Mouse (Mus musculus) heart, embryonic 12.5 days (tissue): ENCODE measurements around the gene Atg2b. TPM values are rescaled to one million over a fixed set of nuclear protein-coding genes. Genes with fewer than 3 reads are reported as not detected.
A peak's percentile ranks its signal among the peaks of the same experiment; 100 is the strongest.

Source experiments
- ATAC-seq: fragments of 200-750 bp; cut with Nextera tagmentation; 2 replicates; pipeline ENCODE4 v1.8.0; 2017; ENCODE audit warnings: moderate TSS enrichment, moderate library complexity; ENCODE audit not compliant: insufficient number of reproducible peaks, low FRiP score
- H3K27ac ChIP-seq: fragments of 300-500 bp; sonication (generic); 2 replicates; pipeline ENCODE4 v1.5.1; 2016; ENCODE audit warnings: mild to moderate bottlenecking, moderate library complexity; ENCODE audit not compliant: poor library complexity, severe bottlenecking
- H3K27me3 ChIP-seq: fragments of 300-500 bp; sonication (generic); replicated peaks from 2 replicates; pipeline ENCODE4 v1.6.1; 2016; ENCODE audit warnings: mild to moderate bottlenecking, moderate library complexity
- H3K36me3 ChIP-seq: fragments of 300-500 bp; sonication (generic); 2 replicates; pipeline ENCODE4 v1.6.1; 2016; ENCODE audit warnings: mild to moderate bottlenecking, moderate library complexity
- H3K4me1 ChIP-seq: fragments of 300-500 bp; sonication (generic); replicated peaks from 2 replicates; pipeline ENCODE4 v1.6.1; 2016; ENCODE audit warnings: mild to moderate bottlenecking
- H3K4me2 ChIP-seq: fragments of 300-500 bp; sonication (generic); 2 replicates; pipeline ENCODE4 v1.6.1; 2016; ENCODE audit warnings: mild to moderate bottlenecking, moderate library complexity
- H3K4me3 ChIP-seq: fragments of 300-500 bp; sonication (generic); 2 replicates; pipeline ENCODE4 v1.5.1; 2016; ENCODE audit warnings: mild to moderate bottlenecking
- H3K9ac ChIP-seq: fragments of 300-500 bp; sonication (generic); 2 replicates; pipeline ENCODE4 v1.6.1; 2016; ENCODE audit warnings: mild to moderate bottlenecking, moderate library complexity
- H3K9me3 ChIP-seq: fragments of 300-500 bp; sonication (generic); replicated peaks from 2 replicates; pipeline ENCODE4 v1.6.1; 2016; ENCODE audit warnings: mild to moderate bottlenecking, moderate library complexity
- WGBS: fragments of 180-500 bp; shearing (Covaris S2); methylation state at CpG from one replicate; pipeline ENCODE4 v1.1.7; 2016; 5-methylcytosine and 5-hydroxymethylcytosine counted together
- polyA plus RNA-seq: library from polyadenylated mRNA; unstranded; fragments of >200 nt; fragmentation: Nextera tagmentation; extraction: Ambion mirVana; gene quantifications from 2 replicates; pipeline ENCODE4 v1.2.1, GENCODE M21; 2016

Gene Atg2b
- polyA plus RNA-seq, 1 experiment from 2014 or later: 13.2 TPM

DNA sequence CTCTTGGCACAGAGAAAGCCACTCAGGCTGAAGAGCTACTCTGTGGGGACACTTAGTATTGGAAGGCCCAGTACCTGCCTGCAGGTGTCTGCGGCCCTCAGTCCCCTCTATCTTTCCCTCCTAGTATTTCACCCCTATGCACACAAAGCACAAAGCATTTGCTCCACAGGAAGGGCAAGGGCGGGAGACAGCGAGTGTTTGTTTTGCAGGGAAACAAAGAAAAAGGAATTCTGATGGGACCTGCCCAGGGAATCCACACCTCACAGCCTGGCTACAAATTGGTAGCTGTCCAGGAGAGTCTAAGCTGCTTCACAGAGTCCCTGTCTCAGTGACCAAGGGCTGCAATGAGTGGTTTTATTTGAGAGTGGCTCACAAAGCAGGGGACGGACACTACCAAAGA is 91.5 kb downstream of the Atg2b start:
- peaks cover 9% of the 10 kb centered on the region; the same call in 1 of the 2 replicates for H3K4me1 ChIP-seq
- no peak overlapping the region for H3K27ac ChIP-seq
- ATAC-seq: no peak
- no peaks in the 10 kb centered on the region for H3K36me3 ChIP-seq
- no peaks in the 10 kb centered on the region for H3K9me3 ChIP-seq
- H3K4me2 ChIP-seq: no peak overlapping the region
- 59% methylated on average over 4 of the region's 4 CpGs for WGBS
- peaks cover 14% of the 10 kb centered on the region for H3K27me3 ChIP-seq
- no peak overlapping the region for H3K4me3 ChIP-seq
- H3K9ac ChIP-seq: no peak overlapping the region

DNA sequence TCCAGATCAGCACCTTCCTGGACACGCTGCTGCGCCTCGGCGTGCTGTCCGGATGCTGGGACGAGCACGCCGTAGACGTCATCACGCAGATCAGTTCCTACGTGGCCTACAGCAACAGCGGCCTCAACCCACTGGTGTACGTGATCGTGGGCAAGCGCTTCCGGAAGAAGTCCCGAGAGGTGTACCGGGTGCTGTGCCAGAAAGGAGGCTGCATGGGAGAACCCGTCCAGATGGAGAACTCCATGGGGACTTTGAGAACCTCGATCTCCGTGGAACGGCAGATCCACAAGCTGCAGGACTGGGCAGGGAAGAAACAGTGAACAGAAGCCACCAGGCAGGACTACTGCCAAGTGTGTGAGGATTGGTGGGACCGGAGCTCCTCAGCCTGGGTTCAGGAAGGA is 92.7 kb downstream of the Atg2b start:
- no peak for ATAC-seq
- no peaks in the 10 kb centered on the region for H3K36me3 ChIP-seq
- H3K4me3 ChIP-seq: no peak overlapping the region
- no peak overlapping the region for H3K27ac ChIP-seq
- no peak overlapping the region for H3K9ac ChIP-seq
- peaks cover 9% of the 10 kb centered on the region; the same call in 1 of the 2 replicates for H3K4me1 ChIP-seq
- peaks cover 23% of the 10 kb centered on the region for H3K27me3 ChIP-seq
- H3K4me2 ChIP-seq: no peak overlapping the region
- no peaks in the 10 kb centered on the region for H3K9me3 ChIP-seq
- 89% methylated on average over 23 of the region's 23 CpGs for WGBS

DNA sequence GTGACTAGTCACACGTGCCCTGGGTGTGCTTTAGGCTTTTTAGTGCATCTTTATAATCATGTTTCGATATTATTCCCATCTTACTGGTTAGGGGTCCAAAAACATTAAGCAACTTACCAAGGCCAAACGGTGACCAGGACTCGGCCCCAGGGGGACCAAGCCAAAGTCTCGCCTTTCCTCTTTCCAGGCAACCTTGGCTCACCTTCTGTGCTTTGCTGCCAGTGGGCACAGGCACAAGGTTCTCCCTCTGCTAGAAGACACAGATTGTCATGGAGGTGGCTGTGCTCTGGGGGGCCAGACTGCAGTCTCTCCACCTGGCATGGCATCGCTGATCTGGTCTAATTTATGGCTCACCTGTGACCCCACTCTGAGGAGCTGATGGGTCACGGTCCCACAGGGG is 94.2 kb downstream of the Atg2b start:
- no peak overlapping the region for H3K4me3 ChIP-seq
- ATAC-seq: no peak
- H3K36me3 ChIP-seq: no peaks in the 10 kb centered on the region
- no peak overlapping the region for H3K4me2 ChIP-seq
- H3K27ac ChIP-seq: no peak overlapping the region
- peaks cover 33% of the 10 kb centered on the region for H3K27me3 ChIP-seq
- H3K4me1 ChIP-seq: peaks cover 9% of the 10 kb centered on the region; the same call in 1 of the 2 replicates
- no peaks in the 10 kb centered on the region for H3K9me3 ChIP-seq
- no peak overlapping the region for H3K9ac ChIP-seq
- 83% methylated on average over 7 of the region's 7 CpGs for WGBS

DNA sequence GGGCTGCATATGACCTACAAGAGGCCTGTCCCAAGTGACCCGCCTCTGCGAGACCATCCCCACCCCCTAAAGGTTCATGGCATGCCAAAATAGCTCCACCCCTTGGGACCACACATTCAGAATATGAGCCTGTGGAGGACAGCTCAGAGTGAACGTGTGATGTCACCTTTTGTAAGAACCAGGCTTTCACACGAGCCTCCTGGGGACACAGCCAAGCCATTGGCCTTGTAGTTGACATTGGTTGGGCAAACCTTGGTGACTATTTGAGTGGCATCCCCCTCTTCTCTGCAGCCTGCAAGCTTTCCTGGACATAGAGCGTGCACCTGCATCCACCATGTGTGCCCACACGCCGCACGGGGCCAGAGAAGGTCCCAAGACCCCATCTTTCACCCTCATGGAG is 97.5 kb downstream of the Atg2b start:
- H3K4me3 ChIP-seq: no peak overlapping the region
- peaks cover 16% of the 10 kb centered on the region for H3K4me1 ChIP-seq
- H3K36me3 ChIP-seq: no peaks in the 10 kb centered on the region
- no peak overlapping the region for H3K27ac ChIP-seq
- H3K9me3 ChIP-seq: no peaks in the 10 kb centered on the region
- H3K9ac ChIP-seq: no peak overlapping the region
- H3K27me3 ChIP-seq: peaks cover 30% of the 10 kb centered on the region
- no peak overlapping the region for H3K4me2 ChIP-seq
- WGBS: 84% methylated on average over 8 of the region's 8 CpGs
- no peak for ATAC-seq

DNA sequence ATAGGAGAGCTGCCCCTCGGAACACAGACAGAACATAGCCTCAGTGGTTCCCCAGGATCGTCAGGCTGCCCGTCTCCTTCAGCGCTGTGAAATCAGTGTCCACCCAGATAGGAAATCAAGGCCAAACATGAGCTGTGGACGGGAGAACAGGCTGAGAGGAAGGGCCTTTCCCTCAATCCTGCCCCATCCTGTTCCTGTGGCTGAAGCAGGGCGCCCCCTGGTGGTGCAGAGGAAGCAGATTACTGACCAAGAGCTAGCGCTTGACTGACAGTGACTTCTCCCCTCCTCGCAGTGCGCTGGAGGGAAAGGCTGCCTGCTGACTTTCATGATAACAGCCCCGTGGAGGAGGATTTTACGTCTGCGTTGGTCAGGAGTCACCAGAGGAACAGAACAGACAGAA is 100.2 kb downstream of the Atg2b start:
- Histone ChIP-seq H3K9ac (no peak overlapping the region), H3K4me1 (peaks cover 17% of the 10 kb centered on the region), H3K27me3 (peaks cover 25% of the 10 kb centered on the region), H3K4me2 (no peak overlapping the region), H3K9me3 (no peaks in the 10 kb centered on the region), H3K27ac (no peak overlapping the region), H3K36me3 (no peaks in the 10 kb centered on the region), H3K4me3 (no peak overlapping the region)
- no peak for ATAC-seq
- 9% methylated on average over 12 of the region's 12 CpGs for WGBS

DNA sequence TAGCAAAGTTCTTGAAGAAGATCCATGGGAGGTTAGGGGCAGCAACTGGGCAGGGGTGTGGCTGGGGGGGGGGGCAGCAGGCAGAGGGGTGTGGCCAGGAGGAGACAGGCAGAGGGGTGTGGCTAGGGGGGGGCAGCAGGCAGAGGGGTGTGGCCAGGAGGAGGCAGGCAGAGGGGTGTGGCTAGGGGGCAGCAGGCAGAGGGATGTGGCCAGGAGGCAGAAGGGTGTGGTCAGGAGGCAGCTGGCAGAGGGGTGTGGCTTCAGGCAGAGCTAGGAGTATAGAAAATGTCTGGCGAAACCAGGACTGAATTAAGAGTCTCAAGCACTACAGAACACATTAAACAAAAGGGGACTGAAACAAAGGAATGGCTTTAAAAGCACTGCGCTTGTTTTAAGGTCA is 101.5 kb downstream of the Atg2b start:
- H3K4me2 ChIP-seq: no peak overlapping the region

DNA sequence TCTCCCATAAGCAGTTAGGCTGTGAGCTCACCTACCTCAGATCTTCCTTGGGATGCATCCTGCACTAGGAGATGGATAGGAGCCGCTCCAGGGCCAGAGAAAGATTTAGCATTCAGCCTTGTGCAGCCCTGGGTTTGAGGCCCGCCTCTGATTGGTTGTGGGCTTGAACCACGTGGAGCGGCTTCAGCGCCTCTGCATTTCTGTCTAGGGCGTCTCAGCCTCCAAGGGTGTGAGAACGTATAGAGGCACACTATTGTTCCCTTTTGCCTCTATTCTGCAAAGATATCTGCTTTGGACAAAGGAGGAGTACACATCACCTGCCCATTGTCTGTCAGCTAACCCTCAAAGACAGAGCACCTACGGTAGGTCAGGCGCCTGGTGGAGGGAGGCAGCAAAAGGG is 102.5 kb downstream of the Atg2b start:
- WGBS: 68% methylated on average over 9 of the region's 9 CpGs
- Histone ChIP-seq H3K9me3 (no peaks in the 10 kb centered on the region), H3K36me3 (no peaks in the 10 kb centered on the region), H3K4me2 (no peak overlapping the region), H3K27ac (no peak overlapping the region), H3K4me3 (no peak overlapping the region), H3K4me1 (peaks cover 19% of the 10 kb centered on the region), H3K27me3 (peaks cover 13% of the 10 kb centered on the region), H3K9ac (no peak overlapping the region)
- ATAC-seq: no peak

More for the DNA sequence above, 101.5 kb downstream of the Atg2b start:
- ATAC-seq: peak; percentile 56; the same call in 1 of the 2 replicates
- peaks cover 19% of the 10 kb centered on the region for H3K4me1 ChIP-seq
- H3K4me3 ChIP-seq: no peak overlapping the region
- no peak overlapping the region for H3K27ac ChIP-seq
- H3K9me3 ChIP-seq: no peaks in the 10 kb centered on the region
- peaks cover 23% of the 10 kb centered on the region for H3K27me3 ChIP-seq
- 27% methylated on average over 2 of the region's 2 CpGs for WGBS
- no peaks in the 10 kb centered on the region for H3K36me3 ChIP-seq
- no peak overlapping the region for H3K9ac ChIP-seq

DNA sequence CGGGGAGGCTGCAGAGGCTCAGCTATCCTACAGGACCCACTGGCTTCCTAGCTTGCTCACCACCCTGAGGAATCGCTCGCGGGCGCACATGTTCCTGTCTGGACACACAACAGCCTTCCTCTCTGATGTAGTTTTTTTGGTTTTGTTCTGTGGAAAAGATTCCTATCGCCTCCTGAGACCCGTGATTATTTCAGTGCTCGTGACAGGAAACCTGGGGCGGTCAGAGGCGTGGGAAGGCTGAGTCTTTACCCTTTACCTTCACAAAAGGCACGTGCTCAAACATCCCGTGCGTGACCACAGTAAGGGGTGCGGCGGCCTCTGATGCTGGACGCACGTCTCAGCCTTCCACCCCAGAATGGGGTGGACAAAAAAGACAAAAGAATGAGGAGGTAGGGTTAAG is 104.5 kb downstream of the Atg2b start:
- no peak overlapping the region for H3K9ac ChIP-seq
- no peak overlapping the region for H3K4me2 ChIP-seq
- peaks cover 19% of the 10 kb centered on the region for H3K4me1 ChIP-seq
- H3K27me3 ChIP-seq: no peaks in the 10 kb centered on the region
- H3K4me3 ChIP-seq: no peak overlapping the region
- H3K36me3 ChIP-seq: no peaks in the 10 kb centered on the region
- H3K9me3 ChIP-seq: no peaks in the 10 kb centered on the region
- WGBS: 77% methylated on average over 17 of the region's 17 CpGs
- no peak overlapping the region for H3K27ac ChIP-seq
- ATAC-seq: no peak

DNA sequence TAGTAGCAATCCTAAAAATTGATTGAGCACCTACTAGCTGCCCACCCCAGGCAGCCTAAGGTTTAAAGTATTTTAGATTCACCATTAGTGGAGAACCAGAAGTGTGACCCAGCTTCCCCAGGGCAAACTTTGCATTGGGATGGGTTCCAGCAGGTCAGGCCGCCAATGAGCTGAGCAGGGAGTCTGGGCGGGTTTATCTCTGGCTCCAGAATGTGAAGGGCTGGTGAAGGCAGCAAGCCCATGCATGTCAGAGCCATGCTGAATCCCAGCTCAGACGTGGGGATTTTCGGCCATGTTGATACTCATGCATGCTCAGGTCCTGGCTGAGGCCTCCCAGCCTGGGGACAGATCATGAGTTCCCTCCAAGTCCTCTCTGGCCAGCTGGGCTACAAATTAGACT is 110.7 kb downstream of the Atg2b start:
- no peak for ATAC-seq
- WGBS: 78% methylated on average over 4 of the region's 4 CpGs
- Histone ChIP-seq H3K27me3 (peaks cover 6% of the 10 kb centered on the region; the same call in 1 of the 2 replicates), H3K4me1 (peaks cover 10% of the 10 kb centered on the region), H3K27ac (no peak overlapping the region), H3K9me3 (0 out of 2 replicates have a peak, but pooled peaks cover 6% of the 10 kb centered on the region), H3K9ac (no peak overlapping the region), H3K36me3 (no peaks in the 10 kb centered on the region), H3K4me2 (no peak overlapping the region), H3K4me3 (no peak overlapping the region)

DNA sequence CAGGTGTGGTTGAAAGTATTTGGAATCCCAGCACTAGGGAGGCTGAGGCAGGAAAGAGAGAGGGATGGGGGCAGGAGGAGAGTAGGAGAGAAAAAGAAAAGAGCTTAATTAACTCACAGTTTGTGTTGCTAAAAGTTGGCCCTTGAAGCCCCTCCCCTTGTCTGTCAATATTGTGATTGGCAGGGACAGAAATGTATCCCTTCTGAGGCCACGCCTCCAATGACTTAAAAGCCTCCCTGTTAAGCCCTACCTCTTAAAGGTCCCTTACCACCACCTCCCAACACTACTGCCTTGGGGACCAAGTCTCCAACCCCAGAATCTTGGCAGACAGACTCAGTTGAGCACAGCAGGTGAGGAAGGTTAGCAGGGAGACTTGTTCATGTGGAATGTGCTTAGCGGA is 112.4 kb downstream of the Atg2b start:
- H3K4me3 ChIP-seq: no peak overlapping the region
- no peak overlapping the region for H3K4me2 ChIP-seq
- WGBS: 79% methylated on average over 2 of the region's 2 CpGs
- H3K27ac ChIP-seq: no peak overlapping the region
- H3K9me3 ChIP-seq: 0 out of 2 replicates have a peak, but pooled peaks cover 6% of the 10 kb centered on the region
- ATAC-seq: no peak
- peaks cover 6% of the 10 kb centered on the region; the same call in 1 of the 2 replicates for H3K27me3 ChIP-seq
- peaks cover 10% of the 10 kb centered on the region for H3K4me1 ChIP-seq
- no peaks in the 10 kb centered on the region for H3K36me3 ChIP-seq
- no peak overlapping the region for H3K9ac ChIP-seq

DNA sequence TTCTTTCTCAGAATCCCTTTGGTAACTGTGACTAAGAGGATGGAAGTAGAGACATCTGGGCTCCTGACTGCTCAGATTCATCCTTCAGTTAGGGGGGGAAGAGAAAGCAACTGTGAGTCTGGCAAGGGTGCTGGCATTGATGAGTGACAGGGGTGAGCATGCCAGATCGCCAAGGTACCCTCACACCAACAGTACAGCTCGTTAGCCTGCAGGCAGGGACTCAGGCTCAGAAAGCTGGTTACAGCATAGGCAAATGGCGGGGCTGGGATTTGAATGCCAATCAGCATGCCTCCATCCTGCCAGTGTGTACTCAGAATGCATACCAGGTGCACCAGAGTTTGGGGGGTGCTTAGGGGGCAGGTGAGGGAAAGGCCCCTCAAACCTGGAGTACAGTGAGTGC is 113.1 kb downstream of the Atg2b start:
- Histone ChIP-seq H3K4me3 (no peak overlapping the region), H3K27ac (no peak overlapping the region), H3K4me1 (peaks cover 10% of the 10 kb centered on the region), H3K36me3 (0 out of 2 replicates have a peak, but pooled peaks cover 2% of the 10 kb centered on the region), H3K4me2 (no peak overlapping the region), H3K27me3 (peaks cover 6% of the 10 kb centered on the region; the same call in 1 of the 2 replicates), H3K9me3 (peaks cover 12% of the 10 kb centered on the region), H3K9ac (no peak overlapping the region)
- 72% methylated on average over 3 of the region's 3 CpGs for WGBS
- no peak for ATAC-seq
